Mouse (Mus musculus): ENCODE measurements around the gene Arid1b. TPM values are rescaled to one million over a fixed set of nuclear protein-coding genes. Genes with fewer than 3 reads are reported as not detected.
A peak's percentile ranks its signal among the peaks of the same experiment; 100 is the strongest.

Arid1b gene
- polyA plus RNA-seq, 1 experiment, result 13.3 TPM

DNA sequence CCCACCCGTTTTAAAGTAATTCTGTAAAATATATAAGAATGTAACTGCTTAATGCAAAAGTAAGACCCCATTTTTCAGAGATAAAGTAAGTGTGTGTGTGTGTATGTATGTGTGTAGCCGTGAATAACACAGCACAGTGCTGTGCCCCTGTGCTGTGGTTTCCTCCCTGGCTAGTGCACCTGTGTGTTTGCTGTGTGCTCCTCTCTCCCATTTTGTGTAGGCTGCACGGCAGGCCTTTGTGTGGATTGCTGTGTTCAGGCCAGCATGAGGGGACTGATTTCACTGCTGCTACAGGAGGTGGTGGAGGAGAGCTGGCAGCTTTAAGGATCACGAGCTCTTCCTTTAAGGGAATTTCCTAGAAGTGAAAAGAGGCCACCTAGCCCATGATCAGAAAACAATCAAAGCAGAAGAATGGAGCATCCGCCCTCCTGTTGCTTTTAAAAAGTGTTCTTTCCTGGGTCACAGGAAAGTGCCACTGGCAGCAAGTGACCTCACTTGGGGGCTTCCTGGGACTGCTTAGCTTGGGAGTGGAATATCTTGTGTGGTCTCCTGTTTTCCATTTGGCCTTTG lies 66.5 kb downstream of the Arid1b start:
- TF ChIP-seq FLI1 (IDR thresholded peaks at IDR 0.05; ENCODE audit: low read length) (no peak), GATA1 (IDR thresholded peaks at IDR 0.05; ENCODE audit: borderline replicate concordance, low read length) (no peak)

DNA sequence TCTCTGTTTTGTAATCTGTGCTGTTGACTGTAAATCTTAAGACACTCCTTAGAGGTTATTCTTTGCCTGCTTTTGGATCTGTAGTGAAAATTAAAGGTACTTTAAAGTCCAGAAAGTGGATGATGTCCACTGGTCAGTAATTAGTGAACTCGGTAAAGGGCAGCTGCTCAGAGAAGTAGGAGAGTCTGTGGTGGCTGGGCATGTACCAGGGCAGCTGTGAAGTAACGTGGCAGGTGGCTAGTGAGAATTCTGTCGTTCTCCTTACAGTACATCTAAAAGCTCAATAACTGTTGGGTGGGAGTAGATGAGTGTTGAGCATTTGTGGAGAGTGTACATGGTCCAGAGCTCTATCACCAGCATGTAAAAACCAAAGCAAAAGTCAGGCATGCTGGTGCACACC lies 67.1 kb downstream of the Arid1b start:
- no peak overlapping the region for H3K4me3 ChIP-seq (replicated peaks)

More for the DNA sequence above, 66.5 kb downstream of the Arid1b start:
- Histone ChIP-seq H3K27me3 (replicated peaks) (no peaks in the 10 kb centered on the region), H3K9me3 (no peaks in the 10 kb centered on the region), H3K36me3 (replicated peaks; ENCODE audit: low read length) (peaks cover 30% of the 10 kb centered on the region), H3K4me1 (peaks cover 85% of the 10 kb centered on the region), H3K4me3 (replicated peaks) (no peak overlapping the region)

GRCm38 (mm10) chr17:5061593-5061992 lies 67.5 kb downstream of the Arid1b start:
- Histone ChIP-seq H3K27me3 (replicated peaks) (no peaks in the 10 kb centered on the region), H3K4me1 (peaks cover 89% of the 10 kb centered on the region), H3K36me3 (replicated peaks; ENCODE audit: low read length) (peaks cover 25% of the 10 kb centered on the region), H3K9me3 (no peaks in the 10 kb centered on the region), H3K4me3 (replicated peaks) (no peak overlapping the region)
- TF ChIP-seq FLI1 (IDR thresholded peaks at IDR 0.05; ENCODE audit: low read length), result no peak

More for the DNA sequence above, 67.1 kb downstream of the Arid1b start:
- Histone ChIP-seq H3K27me3 (replicated peaks) (no peaks in the 10 kb centered on the region), H3K9me3 (no peaks in the 10 kb centered on the region), H3K36me3 (replicated peaks; ENCODE audit: low read length) (peaks cover 25% of the 10 kb centered on the region), H3K4me1 (peaks cover 86% of the 10 kb centered on the region)
- TF ChIP-seq GATA1 (IDR thresholded peaks at IDR 0.05; ENCODE audit: borderline replicate concordance, low read length), result no peak
- TF ChIP-seq FLI1 (IDR thresholded peaks at IDR 0.05; ENCODE audit: low read length), result no peak

- no peaks in the 10 kb centered on the region for H3K9me3 ChIP-seq
- no peaks in the 10 kb centered on the region for H3K27me3 ChIP-seq (replicated peaks)
- H3K36me3 ChIP-seq (replicated peaks; ENCODE audit: low read length), result peaks cover 28% of the 10 kb centered on the region
- H3K4me1 ChIP-seq, result peaks cover 86% of the 10 kb centered on the region
- TF ChIP-seq FLI1 (IDR thresholded peaks at IDR 0.05; ENCODE audit: low read length), result no peak
- no peak for TF ChIP-seq GATA1 (IDR thresholded peaks at IDR 0.05; ENCODE audit: borderline replicate concordance, low read length)
- H3K4me3 ChIP-seq (replicated peaks), result peak overlapping the region; percentile 66
These were observed 69.5 kb downstream of the Arid1b start for GRCm38 (mm10) chr17:5063471-5064176.

DNA sequence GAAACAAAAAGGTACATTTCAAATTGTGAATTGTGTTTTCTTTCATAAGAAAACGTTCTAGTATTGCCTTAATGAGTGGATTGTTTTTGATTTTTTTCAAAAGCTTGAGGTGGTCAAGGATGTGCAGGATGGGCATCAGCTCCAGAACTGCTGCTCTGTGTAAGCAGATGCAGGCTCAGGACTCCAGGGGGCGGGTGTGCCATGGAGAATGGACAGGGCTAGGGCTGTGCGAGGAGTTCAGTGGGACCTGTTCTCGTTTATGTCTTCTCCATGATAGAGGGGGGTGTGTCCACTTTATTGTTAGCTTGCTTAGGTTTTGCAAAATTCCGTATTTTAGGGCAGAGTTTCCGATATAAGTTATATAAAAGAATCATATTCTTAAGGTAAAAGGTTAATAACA lies 70.6 kb downstream of the Arid1b start:
- peaks cover 19% of the 10 kb centered on the region for H3K36me3 ChIP-seq (replicated peaks; ENCODE audit: low read length)
- TF ChIP-seq GATA1 (IDR thresholded peaks at IDR 0.05; ENCODE audit: borderline replicate concordance, low read length) (no peak), FLI1 (IDR thresholded peaks at IDR 0.05; ENCODE audit: low read length) (no peak)

DNA sequence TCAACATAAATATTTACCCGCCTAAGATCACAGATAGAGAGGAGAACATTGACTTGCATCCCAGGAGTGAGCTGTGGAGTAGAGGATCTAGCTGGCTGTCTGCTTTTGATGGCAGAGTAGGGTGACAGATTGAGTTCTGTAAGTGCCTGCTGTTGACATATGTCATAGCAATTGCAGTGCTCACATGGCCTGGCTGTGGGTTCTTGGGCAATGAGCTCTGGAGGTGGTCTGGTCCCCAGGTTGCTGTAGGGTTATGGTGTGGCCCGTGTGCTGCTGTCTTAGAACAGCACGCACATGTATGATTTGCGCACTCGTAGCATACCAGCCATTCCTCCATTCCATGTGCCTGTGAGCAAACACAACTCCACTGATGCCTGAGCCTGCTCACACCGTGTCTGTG lies 71.1 kb downstream of the Arid1b start:
- H3K36me3 ChIP-seq (replicated peaks; ENCODE audit: low read length), result peaks cover 18% of the 10 kb centered on the region
- no peaks in the 10 kb centered on the region for H3K27me3 ChIP-seq (replicated peaks)
- peak overlapping the region; percentile 7 for H3K4me3 ChIP-seq (replicated peaks)
- peaks cover 85% of the 10 kb centered on the region for H3K4me1 ChIP-seq
- TF ChIP-seq GATA1 (IDR thresholded peaks at IDR 0.05; ENCODE audit: borderline replicate concordance, low read length), result no peak
- no peak for TF ChIP-seq FLI1 (IDR thresholded peaks at IDR 0.05; ENCODE audit: low read length)
- H3K9me3 ChIP-seq, result no peaks in the 10 kb centered on the region

More for the DNA sequence above, 70.6 kb downstream of the Arid1b start:
- Histone ChIP-seq H3K4me1 (peaks cover 87% of the 10 kb centered on the region), H3K9me3 (no peaks in the 10 kb centered on the region), H3K27me3 (replicated peaks) (no peaks in the 10 kb centered on the region), H3K4me3 (replicated peaks) (no peak overlapping the region)

GRCm38 (mm10) chr17:5066835-5067234 lies 72.7 kb downstream of the Arid1b start:
- TF ChIP-seq GATA1 (IDR thresholded peaks at IDR 0.05; ENCODE audit: borderline replicate concordance, low read length) (no peak), FLI1 (IDR thresholded peaks at IDR 0.05; ENCODE audit: low read length) (no peak)

DNA sequence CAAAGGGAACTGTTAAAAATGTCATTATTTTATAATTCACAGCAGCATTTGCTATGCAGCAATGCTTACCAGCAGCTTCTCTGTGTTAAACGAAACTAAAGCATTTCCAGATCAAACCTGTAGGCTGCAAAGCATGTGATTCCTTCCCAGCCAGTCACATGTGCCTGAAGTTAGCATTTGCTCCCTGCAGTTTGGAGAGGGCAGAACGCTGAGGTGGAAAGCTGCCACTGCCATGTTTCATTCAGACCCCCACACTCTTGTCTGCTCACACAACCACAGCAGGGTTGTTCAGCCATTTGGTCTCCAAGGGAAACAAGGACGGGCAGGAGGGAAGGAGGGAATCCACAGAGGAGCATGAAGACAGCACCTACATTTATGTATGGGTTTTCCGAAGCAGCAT lies 73.1 kb downstream of the Arid1b start:
- Histone ChIP-seq H3K27me3 (replicated peaks) (no peaks in the 10 kb centered on the region), H3K4me1 (peaks cover 89% of the 10 kb centered on the region), H3K4me3 (replicated peaks) (no peak overlapping the region), H3K9me3 (no peaks in the 10 kb centered on the region), H3K36me3 (replicated peaks; ENCODE audit: low read length) (peaks cover 30% of the 10 kb centered on the region)
- TF ChIP-seq FLI1 (IDR thresholded peaks at IDR 0.05; ENCODE audit: low read length), result no peak
- TF ChIP-seq GATA1 (IDR thresholded peaks at IDR 0.05; ENCODE audit: borderline replicate concordance, low read length), result no peak

More at GRCm38 (mm10) chr17:5066835-5067234, 72.7 kb downstream of the Arid1b start:
- peaks cover 90% of the 10 kb centered on the region for H3K4me1 ChIP-seq
- no peaks in the 10 kb centered on the region for H3K27me3 ChIP-seq (replicated peaks)
- peaks cover 28% of the 10 kb centered on the region for H3K36me3 ChIP-seq (replicated peaks; ENCODE audit: low read length)
- no peak overlapping the region for H3K4me3 ChIP-seq (replicated peaks)
- no peaks in the 10 kb centered on the region for H3K9me3 ChIP-seq

- H3K9me3 ChIP-seq, result no peaks in the 10 kb centered on the region
- H3K4me1 ChIP-seq, result peaks cover 82% of the 10 kb centered on the region
- H3K4me3 ChIP-seq (replicated peaks), result no peak overlapping the region
- H3K27me3 ChIP-seq (replicated peaks), result no peaks in the 10 kb centered on the region
- TF ChIP-seq GATA1 (IDR thresholded peaks at IDR 0.05; ENCODE audit: borderline replicate concordance, low read length), result no peak
- TF ChIP-seq FLI1 (IDR thresholded peaks at IDR 0.05; ENCODE audit: low read length), result no peak
- peaks cover 37% of the 10 kb centered on the region for H3K36me3 ChIP-seq (replicated peaks; ENCODE audit: low read length)
These were observed 76.3 kb downstream of the Arid1b start for GRCm38 (mm10) chr17:5070399-5070798.

GRCm38 (mm10) chr17:5072539-5072938 lies 78.4 kb downstream of the Arid1b start:
- TF ChIP-seq GATA1 (IDR thresholded peaks at IDR 0.05; ENCODE audit: borderline replicate concordance, low read length) (no peak), FLI1 (IDR thresholded peaks at IDR 0.05; ENCODE audit: low read length) (no peak)
- Histone ChIP-seq H3K9me3 (no peaks in the 10 kb centered on the region), H3K27me3 (replicated peaks) (no peaks in the 10 kb centered on the region), H3K4me3 (replicated peaks) (no peak overlapping the region), H3K4me1 (peaks cover 69% of the 10 kb centered on the region), H3K36me3 (replicated peaks; ENCODE audit: low read length) (peaks cover 28% of the 10 kb centered on the region)

Data from megakaryocyte, embryonic 14.5 days (primary cell).